Mouse (Mus musculus): ENCODE data around the gene Lum. TPM values are rescaled to one million over a fixed set of nuclear protein-coding genes. Genes with fewer than 3 reads are reported as not detected.

Lum gene
- 1 to 10 TPM; 2.0 to 2.1 TPM for total RNA-seq (2021)
- long read RNA-seq, experiment 1, transcript Lum-201 (3 exons, 2,448 nt): major isoform, 5 of 5 reads
- long read RNA-seq, experiment 1, partial matches to known transcripts: 0 of 5 reads
- long read RNA-seq, experiment 1, other reads (novel, unspliced or antisense): 0 of 5 reads
- long read RNA-seq, experiment 2, transcript Lum-201 (3 exons, 2,448 nt): major isoform, 5 of 5 reads
- long read RNA-seq, experiment 2, partial matches to known transcripts: 0 of 5 reads
- long read RNA-seq, experiment 2, other reads (novel, unspliced or antisense): 0 of 5 reads

GRCm38 (mm10) chr10:97564957-97565856 is at the start of gene Lum:
Gene Lum (plus strand): TSS chr10:97565128.
- DNase-seq (ENCODE audit: low spot score in 2 of 2): no peak

- DNase-seq (ENCODE audit: low spot score in 2 of 2): no peak
These were observed 41.6 kb upstream of the Lum start for GRCm38 (mm10) chr10:97523366-97523765.

GRCm38 (mm10) chr10:97535697-97536096 is 29.2 kb upstream of the Lum start:
- DNase-seq (ENCODE audit: low spot score in 2 of 2): no peak

GRCm38 (mm10) chr10:97536921-97537320 is 28.0 kb upstream of the Lum start:
- DNase-seq (ENCODE audit: low spot score in 2 of 2): no peak

- DNase-seq (ENCODE audit: low spot score in 2 of 2): no peak
These were observed 26.7 kb upstream of the Lum start for GRCm38 (mm10) chr10:97538202-97538601.

- no peak for DNase-seq (ENCODE audit: low spot score in 2 of 2)
These were observed 17.2 kb upstream of the Lum start for GRCm38 (mm10) chr10:97547740-97548139.

GRCm38 (mm10) chr10:97567489-97568135 is 2.7 kb downstream of the Lum start:
- no peak for DNase-seq (ENCODE audit: low spot score in 2 of 2)

- peak; percentile 15 to 43 for DNase-seq (ENCODE audit: low spot score in 2 of 2)
These were observed 17.8 kb downstream of the Lum start for GRCm38 (mm10) chr10:97582543-97583231.

GRCm38 (mm10) chr10:97584176-97584575 is 19.2 kb downstream of the Lum start:
- no peak for DNase-seq (ENCODE audit: low spot score in 2 of 2)

GRCm38 (mm10) chr10:97587159-97587558 is 22.2 kb downstream of the Lum start:
- DNase-seq (ENCODE audit: low spot score in 2 of 2): no peak

- no peak for DNase-seq (ENCODE audit: low spot score in 2 of 2)
These were observed 24.6 kb downstream of the Lum start for GRCm38 (mm10) chr10:97589574-97589973.

- no peak for DNase-seq (ENCODE audit: low spot score in 2 of 2)
These were observed 26.1 kb downstream of the Lum start for GRCm38 (mm10) chr10:97591036-97591435.

GRCm38 (mm10) chr10:97591685-97592084 is 26.8 kb downstream of the Lum start:
- no peak for DNase-seq (ENCODE audit: low spot score in 2 of 2)

GRCm38 (mm10) chr10:97595680-97596079 is 30.8 kb downstream of the Lum start:
- DNase-seq (ENCODE audit: low spot score in 2 of 2): no peak

GRCm38 (mm10) chr10:97601744-97602143 is 36.8 kb downstream of the Lum start:
- DNase-seq (ENCODE audit: low spot score in 2 of 2): no peak

GRCm38 (mm10) chr10:97603256-97603655 is 38.3 kb downstream of the Lum start:
- DNase-seq (ENCODE audit: low spot score in 2 of 2): no peak

GRCm38 (mm10) chr10:97606579-97606978 is 41.7 kb downstream of the Lum start, which contains the start of gene Kera:
Gene Kera (plus strand): TSS chr10:97606879.
- DNase-seq (ENCODE audit: low spot score in 2 of 2): no peak

Data from left cerebral cortex, adult 18-20 months (tissue).